Mouse (Mus musculus) urinary bladder, postnatal 10 days (tissue): ENCODE measurements around the gene Ksr1.

Experiments used
- DNase-seq: peaks from one replicate; pipeline ENCODE4 v3.0.0; 2022; ENCODE audit warnings: low spot score

Gene Ksr1

GRCm38 (mm10) chr11:78978176-78979019, 167.8 kb downstream of the Ksr1 start:
- DNase-seq = no peak

DNA sequence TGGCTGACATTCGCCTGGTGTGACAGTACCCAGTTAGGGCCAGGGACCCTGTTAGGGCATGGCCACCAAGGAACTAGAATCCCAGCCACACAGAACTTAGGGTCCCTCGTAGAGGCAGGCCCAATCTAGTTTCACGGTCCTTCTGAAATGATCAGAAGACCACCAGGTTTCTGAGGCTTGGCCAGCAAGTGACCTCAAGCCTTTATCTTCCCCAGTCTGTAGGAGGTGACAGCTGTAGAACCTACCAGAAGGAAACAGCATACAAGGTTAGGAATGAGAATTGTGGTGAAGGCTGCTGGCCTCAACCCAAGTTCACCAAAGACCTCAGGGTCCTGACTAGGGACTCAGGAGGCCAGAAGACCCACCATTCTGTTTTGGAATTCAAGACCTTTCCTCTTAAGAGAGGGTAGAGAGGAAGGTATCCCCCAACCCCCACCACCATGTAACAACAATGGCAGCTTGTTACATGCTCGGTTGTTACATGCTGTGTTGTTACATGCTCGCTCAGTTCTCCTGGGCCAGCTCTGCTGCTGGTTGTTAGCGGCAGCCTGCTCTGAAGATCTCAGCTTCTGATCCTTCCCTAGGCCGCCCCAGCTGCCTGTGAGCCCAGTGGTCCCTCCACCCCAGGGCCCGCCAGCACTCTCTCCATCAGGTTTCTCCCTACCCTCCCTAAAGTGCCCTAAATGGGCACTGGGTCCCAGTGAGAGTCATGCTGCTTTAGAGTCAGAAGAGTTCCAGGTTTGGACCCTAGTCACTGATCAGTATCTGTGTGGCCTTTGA, 169.3 kb downstream of the Ksr1 start:
- no peak for DNase-seq

GRCm38 (mm10) chr11:78973381-78974150, 172.6 kb downstream of the Ksr1 start:
- DNase-seq = no peak

DNA sequence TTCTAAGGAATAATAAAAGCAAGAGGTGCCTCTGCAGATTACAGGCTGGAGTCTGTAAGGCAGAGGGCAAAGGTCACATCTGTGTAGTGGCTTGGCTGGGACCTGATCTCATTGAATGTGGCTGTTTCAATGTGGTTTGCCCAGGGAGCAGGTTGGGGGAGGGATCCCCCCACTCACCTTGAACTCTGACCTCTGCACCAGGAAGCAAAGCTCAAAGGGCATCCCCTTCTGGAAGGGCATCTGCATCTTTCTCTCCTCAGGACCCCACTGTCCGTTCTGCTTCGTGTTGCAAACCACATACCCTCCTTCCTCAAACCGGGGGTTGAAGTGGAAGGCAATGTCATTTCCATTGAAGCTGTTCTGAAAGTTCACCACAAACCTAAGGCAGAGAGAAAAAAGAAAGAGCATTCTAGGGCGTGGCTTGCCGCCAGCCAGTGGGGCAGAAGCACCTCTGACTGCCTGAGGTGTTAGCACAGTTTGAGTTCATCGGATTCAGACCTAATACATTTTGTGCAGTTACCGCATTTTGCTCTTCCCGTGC, 173.3 kb downstream of the Ksr1 start:
- DNase-seq = no peak

DNA sequence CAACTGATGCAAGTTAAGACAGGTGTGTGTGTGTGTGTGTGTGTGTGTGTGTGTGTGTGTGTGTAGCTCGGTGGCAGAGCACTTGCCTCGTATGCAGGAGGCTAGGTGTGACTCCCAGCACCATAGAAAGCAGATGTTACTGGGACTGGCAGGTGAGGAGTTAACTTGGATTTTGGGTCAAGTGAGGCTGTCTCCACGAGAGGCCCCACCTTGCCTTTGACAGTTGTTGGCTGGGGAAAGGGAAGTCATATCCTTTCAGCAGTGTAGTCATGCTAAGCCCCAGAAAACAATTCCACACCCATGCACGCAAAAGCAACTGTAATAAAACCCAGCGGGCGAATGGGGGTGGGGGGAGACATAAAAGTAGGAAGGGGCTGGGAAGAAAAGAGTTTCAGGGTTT, 173.9 kb downstream of the Ksr1 start:
- DNase-seq = no peak

GRCm38 (mm10) chr11:78971746-78972145, 174.5 kb downstream of the Ksr1 start:
- DNase-seq = no peak

GRCm38 (mm10) chr11:78971096-78971495, 175.1 kb downstream of the Ksr1 start:
- no peak for DNase-seq

- no peak for DNase-seq
Measured at GRCm38 (mm10) chr11:78968121-78968520, 178.1 kb downstream of the Ksr1 start.

- no peak for DNase-seq
Measured at GRCm38 (mm10) chr11:78967371-78967770, 178.8 kb downstream of the Ksr1 start.
